Mouse (Mus musculus) MN1 (cell line): ENCODE measurements around the gene Gm13088.
"Not testable (repeated sequence)": the region's sequence is repeated elsewhere in the genome, so short reads cannot be mapped to it uniquely, and the experiment has no call there.

Experiments used
- DNase-seq: peaks from one replicate; pipeline ENCODE4 v3.0.0-alpha.2; 2016; ENCODE audit warnings: low spot score

Gene Gm13088

DNA sequence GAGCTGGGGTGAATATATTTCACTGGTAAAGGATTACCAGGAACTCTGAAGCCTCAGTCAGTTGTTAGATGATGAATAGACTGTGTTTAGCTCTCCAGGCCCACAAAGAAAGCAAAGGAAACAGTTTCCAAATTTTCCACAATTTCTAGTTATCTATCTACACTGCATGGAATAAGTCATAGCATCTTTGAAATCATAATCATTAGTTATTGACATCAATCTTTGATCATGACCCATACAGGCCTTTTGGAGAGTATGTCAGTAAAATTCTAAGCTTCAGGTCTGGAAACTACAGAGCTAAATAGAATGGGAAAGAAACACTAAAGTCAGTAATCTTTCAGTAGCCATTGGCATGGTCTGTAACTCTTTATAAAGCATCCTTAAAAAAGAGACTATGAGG, at the start of gene Gm13088:
Gene Gm13088 (minus strand): TSS at position 101 of the 400 bp plus-strand sequence.
- not testable (repeated sequence) for DNase-seq

DNA sequence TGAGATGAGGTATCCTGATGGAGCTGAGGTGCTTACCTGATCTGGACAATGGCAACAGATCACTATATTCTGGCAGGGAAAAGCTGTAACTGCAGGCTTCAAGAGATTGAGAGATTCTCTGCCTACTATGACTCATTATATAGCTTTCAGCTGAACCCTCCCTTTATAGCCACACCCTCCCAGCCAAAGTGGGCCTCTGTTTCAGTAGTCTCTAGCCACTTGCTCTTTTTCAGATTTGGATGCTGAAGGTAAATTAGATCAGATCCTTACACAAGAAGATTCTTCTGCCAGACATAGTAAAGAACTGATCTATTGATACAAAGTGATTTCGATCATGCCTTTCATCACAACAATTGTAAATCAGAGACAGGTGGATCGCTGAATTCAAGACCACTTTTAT, 45.6 kb upstream of the Gm13088 start, which contains the start of gene Gm13089:
Gene Gm13089 (minus strand): TSS at position 101 of the 400 bp plus-strand sequence.
- no peak for DNase-seq

DNA sequence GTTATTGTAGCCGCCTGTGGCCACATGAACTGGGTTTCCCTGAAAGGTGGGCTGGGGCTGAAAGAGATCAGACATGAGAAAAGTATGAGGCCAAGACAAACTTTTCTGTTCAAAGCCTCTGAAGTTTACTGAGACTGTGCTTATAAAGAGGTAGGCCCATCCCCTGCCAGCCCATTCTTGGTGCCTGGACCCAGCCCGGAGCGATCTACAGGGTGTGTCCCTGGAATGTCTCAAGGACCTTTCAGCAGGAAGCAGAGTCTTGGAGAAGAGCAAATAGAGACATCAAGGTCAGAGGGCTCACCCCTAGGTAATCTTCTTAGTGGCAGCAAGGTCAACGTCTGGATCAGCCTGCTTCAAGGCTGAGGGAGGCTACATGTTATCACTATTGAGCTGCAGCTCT, 38.9 kb downstream of the Gm13088 start:
- DNase-seq: not testable (repeated sequence)

DNA sequence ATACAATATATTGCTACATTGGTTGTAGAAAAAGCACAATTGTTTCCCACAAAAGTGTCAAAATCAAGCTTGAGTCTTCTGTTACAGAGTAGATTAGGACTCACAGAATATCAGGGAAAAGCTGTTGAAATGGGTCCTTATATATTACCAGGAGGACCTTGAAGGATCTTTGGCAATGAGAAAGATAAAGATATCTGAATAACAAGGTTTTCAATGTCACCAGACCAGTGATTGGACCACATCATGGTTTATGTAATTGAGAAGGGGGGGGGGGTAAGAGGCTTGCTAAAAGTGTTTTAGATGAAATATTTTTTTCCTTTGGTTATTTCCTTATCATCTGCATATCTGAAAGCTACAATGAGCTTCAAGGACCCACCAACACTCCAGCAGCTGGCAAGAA, 42.3 kb downstream of the Gm13088 start, which contains the start of gene Gm13083:
Gene Gm13083 (plus strand): TSS at position 301 of the 400 bp plus-strand sequence.
- not testable (repeated sequence) for DNase-seq

DNA sequence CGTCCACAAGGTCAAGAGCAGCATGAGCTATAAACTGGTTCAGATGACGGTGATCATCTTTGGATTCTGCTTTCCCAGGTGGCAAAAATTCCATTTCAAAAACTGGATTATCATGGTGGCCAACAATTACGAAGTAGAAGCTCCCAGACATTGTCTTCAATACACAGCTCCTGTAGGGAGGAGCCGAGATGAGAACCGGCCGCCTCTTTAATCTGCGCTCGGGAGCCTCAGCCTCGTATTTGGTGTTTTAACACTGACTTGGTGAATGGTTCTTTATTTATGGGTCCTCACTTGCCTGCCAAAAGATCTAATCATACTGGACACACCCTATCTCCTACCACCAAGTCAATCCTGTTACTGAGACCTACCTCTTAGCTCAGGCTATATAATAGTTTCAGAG, 45.1 kb downstream of the Gm13088 start:
- not testable (repeated sequence) for DNase-seq
